In genomic region chrX:169262212-169262611, GRCm38 (mm10) we compare ENCODE assay signal across 17 mouse cellular contexts. TPM values are rescaled to one million over a fixed set of nuclear protein-coding genes. Genes with fewer than 3 reads are reported as not detected.
DNase-seq lines count a peak whose midpoint lies in the region; ATAC-seq lines count a peak whose summit lies in the region.
"Had no signal": no experiment of that assay in that cellular context is flagged by ENCODE, and none has a peak within 500 bp of the region (broad histone marks: within the 10 kb centered on the region; RNA-seq: fewer than 3 reads in every experiment).

No protein-coding gene starts in this region.

- H3K27me3 ChIP-seq in embryonic facial prominence, embryonic 13.5 days = peaks cover 30% of the 10 kb centered on the region
- H3K27me3 ChIP-seq in embryonic facial prominence, embryonic 10.5 days (replicated peaks; ENCODE audit: low read depth, poor library complexity, severe bottlenecking) = peaks cover 90% of the 10 kb centered on the region
- H3K27me3 ChIP-seq in hindbrain, embryonic 13.5 days = peaks cover 26% of the 10 kb centered on the region; the same call in 1 of the 2 replicates
- H3K27me3 ChIP-seq: lung, embryonic 15.5 days had no signal

- no peaks in the 10 kb centered on the region for H3K9me3 ChIP-seq in embryonic facial prominence, embryonic 13.5 days
- H3K9me3 ChIP-seq in embryonic facial prominence, embryonic 10.5 days = no peaks in the 10 kb centered on the region
- no peaks in the 10 kb centered on the region for H3K9me3 ChIP-seq in hindbrain, embryonic 13.5 days
- H3K9me3 ChIP-seq: lung, embryonic 15.5 days; midbrain, embryonic 12.5 days had no signal

- H3K4me2 ChIP-seq in embryonic facial prominence, embryonic 13.5 days = no peak overlapping the region
- no peak overlapping the region for H3K4me2 ChIP-seq in hindbrain, embryonic 13.5 days
- H3K4me2 ChIP-seq: lung, embryonic 15.5 days; midbrain, embryonic 12.5 days had no signal

- H3K27ac ChIP-seq in embryonic facial prominence, embryonic 13.5 days = peak overlapping the region; percentile 62; the same call in 1 of the 2 replicates
- no peak overlapping the region for H3K27ac ChIP-seq in embryonic facial prominence, embryonic 10.5 days (replicated peaks)
- no peak overlapping the region for H3K27ac ChIP-seq in hindbrain, embryonic 13.5 days
- H3K27ac ChIP-seq: lung, embryonic 15.5 days; midbrain, embryonic 12.5 days had no signal

- no peak overlapping the region for H3K4me3 ChIP-seq in embryonic facial prominence, embryonic 13.5 days
- H3K4me3 ChIP-seq in embryonic facial prominence, embryonic 10.5 days = no peak overlapping the region
- no peak overlapping the region for H3K4me3 ChIP-seq in hindbrain, embryonic 13.5 days
- H3K4me3 ChIP-seq: erythroblast, embryonic 14.5 days; lung, embryonic 15.5 days; midbrain, embryonic 12.5 days had no signal

- H3K36me3 ChIP-seq in embryonic facial prominence, embryonic 13.5 days = no peaks in the 10 kb centered on the region
- no peaks in the 10 kb centered on the region for H3K36me3 ChIP-seq in embryonic facial prominence, embryonic 10.5 days (replicated peaks)
- H3K36me3 ChIP-seq in hindbrain, embryonic 13.5 days = no peaks in the 10 kb centered on the region
- H3K36me3 ChIP-seq: lung, embryonic 15.5 days; midbrain, embryonic 12.5 days had no signal

- DNase-seq in embryonic facial prominence, embryonic 10.5 days (ENCODE audit: low spot score) = no peak
- DNase-seq in kidney, adult 9 months = peak; percentile 2
- no peak for DNase-seq in kidney, postnatal 25 days
- DNase-seq in lung, postnatal 4 days = peak; percentile 3 to 13
- DNase-seq in lung, adult 18-20 months = no peak
- peak; percentile 2 for DNase-seq in skeletal muscle tissue, adult 2 months (ENCODE audit: low read depth, low spot score)
- DNase-seq: adrenal gland, postnatal 14 days; cerebellum, adult 8-10 months; gastrocnemius, postnatal 10 days; spleen, adult 18-20 months; thymus, postnatal 25 days had no signal

- H3K9ac ChIP-seq in embryonic facial prominence, embryonic 13.5 days = no peak overlapping the region
- H3K9ac ChIP-seq in hindbrain, embryonic 13.5 days = no peak overlapping the region
- H3K9ac ChIP-seq: lung, embryonic 15.5 days; midbrain, embryonic 12.5 days had no signal

- H3K4me1 ChIP-seq in embryonic facial prominence, embryonic 13.5 days = no peaks in the 10 kb centered on the region
- H3K4me1 ChIP-seq in embryonic facial prominence, embryonic 10.5 days = no peaks in the 10 kb centered on the region
- H3K4me1 ChIP-seq in hindbrain, embryonic 13.5 days (replicated peaks) = no peaks in the 10 kb centered on the region
- H3K4me1 ChIP-seq: lung, embryonic 15.5 days; midbrain, embryonic 12.5 days had no signal

- ATAC-seq in embryonic facial prominence, embryonic 13.5 days (ENCODE audit: insufficient number of reproducible peaks, insufficient read depth, low FRiP score, low TSS enrichment, low read depth) = no peak
- ATAC-seq in hindbrain, embryonic 13.5 days (ENCODE audit: low FRiP score) = no peak
- ATAC-seq: forebrain, embryonic 16.5 days had no signal

- 30% methylated on average over 2 of the region's 2 CpGs for WGBS in embryonic facial prominence, embryonic 13.5 days
- WGBS in embryonic facial prominence, embryonic 10.5 days = 61% methylated on average over 2 of the region's 2 CpGs
- WGBS in hindbrain, embryonic 13.5 days = 76% methylated on average over 2 of the region's 2 CpGs

RNA-seq across cellular contexts. Expression of gene Hccs, which starts 58.0 kb away (rescaled TPM):
- polyA plus RNA-seq in embryonic facial prominence, embryonic 13.5 days (2015; fragmentation: Nextera tagmentation; extraction: Ambion mirVana) = 33.5 and 34.1 TPM in 2 replicates
- 34.8 and 36.0 TPM in 2 replicates for polyA plus RNA-seq in embryonic facial prominence, embryonic 10.5 days (2016; fragmentation: Nextera tagmentation; extraction: Ambion mirVana)
- 36.3 and 38.4 TPM in 2 replicates for polyA plus RNA-seq in hindbrain, embryonic 13.5 days (2015; fragmentation: Nextera tagmentation; extraction: Ambion mirVana)

Comparison
In these comparisons a context has a peak if more than half of its experiments do, and no peak if none do; other contexts are left out.
1. DNase-seq: peak in kidney, adult 9 months (single experiment), lung, postnatal 4 days (2 of 2) and skeletal muscle tissue, adult 2 months (single experiment); none in embryonic facial prominence, embryonic 10.5 days (single experiment), kidney, postnatal 25 days (0 of 2) and lung, adult 18-20 months (0 of 2).